Mouse (Mus musculus) small intestine, adult 2 months (tissue): ENCODE results near the gene Tmem108.

Experiments used
- CTCF ChIP-seq: fragments of 200-500 bp; IDR thresholded peaks from 2 replicates; pipeline ENCODE4 v1.5.1; 2012; ENCODE audit warnings: low read depth, mild to moderate bottlenecking, control low read depth, inconsistent platforms, low read length, moderate library complexity, mixed read lengths; ENCODE audit not compliant: insufficient replicate concordance, insufficient read length; ENCODE audit errors: extremely low read depth
- POLR2A ChIP-seq: fragments of 200-500 bp; IDR thresholded peaks from 2 replicates; pipeline ENCODE4 v1.6.1; 2012; ENCODE audit warnings: low read depth, mild to moderate bottlenecking, control low read depth, inconsistent platforms, low read length, moderate library complexity

- no peak for TF ChIP-seq POLR2A
- no peak for TF ChIP-seq CTCF
Observed at GRCm38 (mm10) chr9:103473915-103474688, 287.5 kb downstream of the Tmem108 start.
